In genomic region chr5:45075195-45075594, GRCm38 (mm10) we compare ENCODE assay signal across 14 mouse cellular contexts.
"Had no signal": no experiment of that assay in that cellular context is flagged by ENCODE, and none has a peak within 500 bp of the region (broad histone marks: within the 10 kb centered on the region; RNA-seq: fewer than 3 reads in every experiment).

No protein-coding gene starts in this region.

- DNase-seq: liver, postnatal 0 days; lung, adult 2 months; lung, postnatal 14 days; lung, postnatal 36 days; right cerebral cortex, postnatal 14 days; thymus, adult 2 months; thymus, postnatal 25 days; thymus, postnatal 4 days had no signal

- ATAC-seq: liver, postnatal 0 days; lung, postnatal 0 days; midbrain, embryonic 13.5 days; midbrain, embryonic 15.5 days had no signal

- H3K36me3 ChIP-seq: lung, embryonic 15.5 days; midbrain, embryonic 13.5 days; midbrain, embryonic 15.5 days; neural tube, embryonic 12.5 days; stomach, embryonic 15.5 days had no signal

- H3K4me3 ChIP-seq: lung, embryonic 15.5 days; midbrain, embryonic 13.5 days; midbrain, embryonic 15.5 days; neural tube, embryonic 12.5 days; stomach, embryonic 15.5 days had no signal

- H3K27me3 ChIP-seq: lung, embryonic 15.5 days; midbrain, embryonic 13.5 days; midbrain, embryonic 15.5 days; neural tube, embryonic 12.5 days; stomach, embryonic 15.5 days had no signal
